Mouse (Mus musculus) lung, adult 2 months (tissue): Measurements from ENCODE around the gene Usp22. TPM values are rescaled to one million over a fixed set of nuclear protein-coding genes. Genes with fewer than 3 reads are reported as not detected.
A peak's percentile ranks its signal among the peaks of the same experiment; 100 is the strongest.

Source experiments
- DNase-seq: peaks from one replicate; pipeline ENCODE4 v3.0.0; 2022
- H3K4me1 ChIP-seq: fragments of 200-500 bp; 2 replicates; pipeline ENCODE4 v1.6.1; 2011; ENCODE audit warnings: low read length; ENCODE audit not compliant: control insufficient read depth, insufficient read depth
- H3K4me3 ChIP-seq: fragments of 200-500 bp; replicated peaks from 2 replicates; pipeline ENCODE3; 2011; ENCODE audit warnings: low read depth, mild to moderate bottlenecking, control low read depth, low read length; ENCODE audit errors: extremely low read depth
- CTCF ChIP-seq: fragments of 200-500 bp; IDR thresholded peaks from 2 replicates; pipeline ENCODE4 v1.5.1; 2011; ENCODE audit warnings: mild to moderate bottlenecking, low read length, control low read depth; ENCODE audit not compliant: insufficient read depth
- POLR2A ChIP-seq: fragments of 200-500 bp; IDR thresholded peaks from 2 replicates; pipeline ENCODE4 v1.6.1; 2011; ENCODE audit warnings: low read depth, mild to moderate bottlenecking, control low read depth, low read length, borderline replicate concordance; ENCODE audit errors: extremely low read depth
- WGBS: fragments of 180-500 bp; shearing (Covaris S2); methylation state at CpG from one replicate; pipeline ENCODE4 v1.1.7; 2018; 5-methylcytosine and 5-hydroxymethylcytosine counted together
- polyA plus RNA-seq: library from polyadenylated mRNA; depleted of rRNA; stranded (reverse); fragments of >200 nt; gene quantifications from 2 replicates; pipeline ENCODE4 v1.2.3, GENCODE M21; 2012; rRNA removed

Usp22 gene
- polyA plus RNA-seq, 1 experiment = 43.6 TPM

DNA sequence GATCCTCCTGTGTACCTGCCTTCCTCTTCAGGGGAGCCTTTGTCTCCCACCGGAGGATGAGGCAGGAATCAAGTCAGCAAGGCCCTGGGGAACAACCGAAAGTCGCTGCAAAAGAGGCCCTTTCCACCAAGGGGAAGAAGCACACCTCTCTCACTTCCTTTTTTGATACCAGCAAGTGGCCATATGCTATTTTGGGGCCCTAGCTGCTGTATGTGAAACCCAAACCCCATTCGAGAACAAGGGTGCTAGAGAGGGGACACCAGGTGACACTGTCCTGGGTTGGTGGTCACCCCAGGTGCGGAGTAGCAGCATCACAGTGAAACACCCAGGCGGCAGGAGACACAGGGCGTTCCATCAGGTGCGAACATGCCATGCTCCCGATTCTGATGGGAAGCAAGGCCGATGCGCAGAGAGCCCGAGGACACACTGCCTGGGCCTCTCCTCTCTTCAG, 65.9 kb downstream of the Usp22 start:
- no peak overlapping the region for H3K4me3 ChIP-seq
- no peaks in the 10 kb centered on the region for H3K4me1 ChIP-seq
- 77% methylated on average over 12 of the region's 12 CpGs for WGBS
- DNase-seq = no peak
- TF ChIP-seq CTCF = no peak
- TF ChIP-seq POLR2A = no peak

DNA sequence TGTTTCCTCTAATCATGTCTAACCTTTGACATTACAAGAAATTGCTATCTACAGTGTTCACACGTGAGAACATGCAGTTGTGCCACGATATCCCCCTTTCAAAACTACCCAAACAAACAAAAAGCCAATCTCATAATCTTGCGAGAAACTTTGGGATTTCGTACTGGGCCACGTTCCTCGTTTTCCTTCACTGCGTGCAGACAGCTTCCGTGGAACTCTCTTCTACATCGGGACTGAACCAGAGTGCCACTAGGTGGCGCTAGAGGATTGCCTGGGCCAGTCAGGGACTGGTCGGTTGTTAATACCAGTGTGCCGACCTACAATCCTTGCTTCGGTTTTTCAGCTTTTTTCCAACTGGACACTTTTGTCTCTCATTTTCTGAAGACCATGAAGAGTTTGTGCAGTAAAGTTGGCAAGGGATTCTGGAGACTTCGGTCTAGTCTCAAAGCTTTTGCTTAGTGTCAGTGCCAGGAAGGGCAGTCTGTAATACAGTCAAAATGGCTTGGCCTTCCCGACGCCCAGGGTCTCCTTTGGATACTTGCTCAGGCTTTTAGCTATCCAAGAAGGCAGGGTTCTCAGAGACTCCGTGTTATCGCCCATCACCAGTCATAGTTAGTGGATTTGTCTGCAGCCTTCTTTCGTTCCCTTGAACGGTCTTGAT, 70.5 kb downstream of the Usp22 start:
- no peak for TF ChIP-seq POLR2A
- TF ChIP-seq CTCF = peak; percentile 100
- Histone ChIP-seq H3K4me3 (no peak overlapping the region), H3K4me1 (no peaks in the 10 kb centered on the region)
- 19% methylated on average over 20 of the region's 20 CpGs for WGBS
- DNase-seq = peak; percentile 79

DNA sequence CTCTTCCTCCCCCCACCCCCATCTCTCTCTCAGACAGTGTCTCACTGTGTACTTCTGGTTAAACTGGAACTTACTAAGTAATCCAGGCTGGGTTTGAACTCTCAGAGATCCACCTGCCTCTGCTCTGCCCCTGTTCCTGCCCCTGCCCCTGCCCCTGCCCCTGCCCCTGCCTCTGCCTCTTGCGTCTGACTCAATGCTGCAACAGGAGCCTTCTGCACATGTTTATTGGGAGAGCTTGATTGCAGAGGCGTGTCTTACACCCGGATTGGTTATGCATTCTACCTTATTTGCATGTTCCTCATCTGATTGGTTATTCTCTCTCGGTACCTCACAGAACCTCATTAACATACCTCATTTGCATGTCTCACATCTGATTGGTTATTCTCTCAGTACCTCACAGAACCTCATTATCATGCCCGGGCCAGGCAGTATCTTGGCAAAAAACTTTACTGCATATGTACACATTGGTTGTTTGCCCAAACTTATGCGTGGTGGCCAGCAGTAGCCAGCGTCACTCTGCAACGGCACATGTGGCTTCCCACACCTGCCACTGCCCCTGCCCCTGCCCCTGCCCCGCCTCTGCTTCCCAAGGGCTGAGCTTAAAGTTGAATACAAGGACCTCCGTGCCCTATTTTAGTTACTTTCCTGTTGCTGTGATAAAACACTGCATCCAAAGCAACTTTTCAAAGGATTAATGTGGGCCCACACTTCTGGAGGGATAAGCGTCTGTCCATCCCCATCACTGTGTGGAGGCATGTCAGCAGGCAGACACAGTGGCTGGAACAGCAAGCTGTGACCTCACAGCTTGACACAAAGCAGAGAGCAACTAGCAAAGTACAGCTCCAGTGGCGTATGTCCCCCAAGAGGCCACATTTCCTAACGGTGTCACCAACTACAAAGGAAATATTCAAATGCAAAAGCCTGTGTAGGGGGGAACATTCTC, 72.2 kb downstream of the Usp22 start:
- H3K4me3 ChIP-seq = no peak overlapping the region
- DNase-seq = no peak
- 69% methylated on average over 13 of the region's 13 CpGs for WGBS
- no peaks in the 10 kb centered on the region for H3K4me1 ChIP-seq
- no peak for TF ChIP-seq POLR2A
- no peak for TF ChIP-seq CTCF

Other genes with a start within 250 kb of the Usp22 start
- gene Map2k3, start 243.0 kb downstream of the Usp22 start, polyA plus RNA-seq = 29.4 and 48.0 TPM in 2 replicates
- 5.3 and 5.8 TPM in 2 replicates for gene Kcnj12, start 152.5 kb downstream of the Usp22 start, polyA plus RNA-seq
- gene Tnfrsf13b, start 48.3 kb downstream of the Usp22 start, polyA plus RNA-seq = 26.2 and 26.4 TPM in 2 replicates
- 13.4 and 130 TPM in 2 replicates for gene Aldh3a1, start 32.5 kb upstream of the Usp22 start, polyA plus RNA-seq
- gene Aldh3a2, start 92.4 kb upstream of the Usp22 start, polyA plus RNA-seq = 84.6 and 94.5 TPM in 2 replicates
- gene Slc47a2, start 167.8 kb upstream of the Usp22 start, polyA plus RNA-seq = 0.19 and 0.29 TPM in 2 replicates
- 1.9 and 3.1 TPM in 2 replicates for gene Slc47a1, start 203.3 kb upstream of the Usp22 start, polyA plus RNA-seq